Comparison of ENCODE assay signal across 23 mouse cellular contexts in genomic region chr14:34589185-34589713, GRCm38 (mm10). TPM values are rescaled to one million over a fixed set of nuclear protein-coding genes. Genes with fewer than 3 reads are reported as not detected.
DNase-seq lines count a peak whose midpoint lies in the region; ATAC-seq and TF ChIP-seq lines count a peak whose summit lies in the region.
"Had no signal": no experiment of that assay in that cellular context is flagged by ENCODE, and none has a peak within 500 bp of the region (broad histone marks: within the 10 kb centered on the region; RNA-seq: fewer than 3 reads in every experiment).

No protein-coding gene starts in this region.

- H3K4me1 ChIP-seq in heart, embryonic 16.5 days (ENCODE audit: control insufficient read depth, insufficient read depth, low read length), result peaks cover 49% of the 10 kb centered on the region
- H3K4me1 ChIP-seq in intestine, postnatal 0 days (replicated peaks; ENCODE audit: control insufficient read depth, insufficient read depth, low read length), result peaks cover 12% of the 10 kb centered on the region
- H3K4me1 ChIP-seq in hindbrain, embryonic 13.5 days (replicated peaks), result peaks cover 5% of the 10 kb centered on the region; the same call in 1 of the 2 replicates
- H3K4me1 ChIP-seq: embryonic facial prominence, embryonic 15.5 days had no signal

- H3K27me3 ChIP-seq in heart, embryonic 16.5 days (ENCODE audit: control insufficient read depth, insufficient read depth, low read length), result no peaks in the 10 kb centered on the region
- H3K27me3 ChIP-seq in intestine, postnatal 0 days (replicated peaks; ENCODE audit: control insufficient read depth, insufficient read depth, low read length), result no peaks in the 10 kb centered on the region
- H3K27me3 ChIP-seq in hindbrain, embryonic 13.5 days, result no peaks in the 10 kb centered on the region
- H3K27me3 ChIP-seq: embryonic facial prominence, embryonic 15.5 days had no signal

- WGBS in heart, embryonic 16.5 days, result 79% methylated on average over 8 of the region's 8 CpGs
- WGBS in intestine, postnatal 0 days, result 92% methylated on average over 8 of the region's 8 CpGs
- WGBS in hindbrain, embryonic 13.5 days, result 94% methylated on average over 8 of the region's 8 CpGs

- peak overlapping the region; percentile 54 for H3K4me2 ChIP-seq in heart, embryonic 16.5 days (ENCODE audit: low read depth, low read length)
- H3K4me2 ChIP-seq in intestine, postnatal 0 days (replicated peaks; ENCODE audit: low read depth), result no peak overlapping the region
- no peak overlapping the region for H3K4me2 ChIP-seq in hindbrain, embryonic 13.5 days
- H3K4me2 ChIP-seq: embryonic facial prominence, embryonic 15.5 days; liver, embryonic 11.5 days had no signal

- no peak overlapping the region for H3K4me3 ChIP-seq in heart, embryonic 16.5 days (ENCODE audit: low read length)
- no peak overlapping the region for H3K4me3 ChIP-seq in intestine, postnatal 0 days (ENCODE audit: low read depth, low read length)
- H3K4me3 ChIP-seq in hindbrain, embryonic 13.5 days, result no peak overlapping the region
- H3K4me3 ChIP-seq: embryonic facial prominence, embryonic 15.5 days; hindbrain, embryonic 10.5 days had no signal

- DNase-seq in gastrocnemius, adult 18-20 months (ENCODE audit: low spot score), result peak; percentile 84
- no peak for DNase-seq in gastrocnemius, postnatal 4 days (ENCODE audit: low spot score in 2 of 2)
- DNase-seq in gastrocnemius, postnatal 25 days, result peak; percentile 75
- DNase-seq in lung, adult 18-20 months, result no peak
- no peak for DNase-seq in spleen, adult 18-20 months
- DNase-seq: cerebellum, adult 9-11 months; embryo, embryonic 11 days; left cerebral cortex, postnatal 4 days; midbrain, embryonic 14.5 days; thymus, postnatal 4 days had no signal

- no peak for ATAC-seq in heart, embryonic 16.5 days (replicated peaks; ENCODE audit: extremely low read depth, insufficient read depth, low FRiP score)
- ATAC-seq in intestine, postnatal 0 days, result no peak
- no peak for ATAC-seq in hindbrain, embryonic 13.5 days (ENCODE audit: low FRiP score)
- ATAC-seq: CD4-positive, CD25-positive, alpha-beta regulatory T cell, adult 4 months had no signal

- no peaks in the 10 kb centered on the region for H3K9me3 ChIP-seq in heart, embryonic 16.5 days (replicated peaks; ENCODE audit: control insufficient read depth, low read length)
- no peaks in the 10 kb centered on the region for H3K9me3 ChIP-seq in intestine, postnatal 0 days (ENCODE audit: control insufficient read depth)
- no peaks in the 10 kb centered on the region for H3K9me3 ChIP-seq in hindbrain, embryonic 13.5 days
- H3K9me3 ChIP-seq: embryonic facial prominence, embryonic 15.5 days; G1E; hindbrain, embryonic 10.5 days had no signal

- H3K36me3 ChIP-seq in heart, embryonic 16.5 days (ENCODE audit: control insufficient read depth, insufficient read depth), result no peaks in the 10 kb centered on the region
- no peaks in the 10 kb centered on the region for H3K36me3 ChIP-seq in intestine, postnatal 0 days (ENCODE audit: control insufficient read depth, insufficient read depth)
- no peaks in the 10 kb centered on the region for H3K36me3 ChIP-seq in hindbrain, embryonic 13.5 days
- H3K36me3 ChIP-seq: embryonic facial prominence, embryonic 15.5 days; G1E; hindbrain, embryonic 10.5 days had no signal

- peak overlapping the region; percentile 61; the same call in 1 of the 2 replicates for H3K9ac ChIP-seq in heart, embryonic 16.5 days (ENCODE audit: low read length)
- H3K9ac ChIP-seq in intestine, postnatal 0 days (ENCODE audit: low read depth, low read length), result no peak overlapping the region
- H3K9ac ChIP-seq in hindbrain, embryonic 13.5 days, result no peak overlapping the region
- H3K9ac ChIP-seq: embryonic facial prominence, embryonic 15.5 days had no signal

- no peak for TF ChIP-seq CTCF in intestine, postnatal 0 days (IDR thresholded peaks at IDR 0.05; ENCODE audit: low read depth)

- peak overlapping the region; percentile 98 for H3K27ac ChIP-seq in heart, embryonic 16.5 days (ENCODE audit: low read length)
- H3K27ac ChIP-seq in intestine, postnatal 0 days (ENCODE audit: low read depth, low read length), result peak overlapping the region; percentile 90
- no peak overlapping the region for H3K27ac ChIP-seq in hindbrain, embryonic 13.5 days
- H3K27ac ChIP-seq: embryonic facial prominence, embryonic 15.5 days; hindbrain, embryonic 10.5 days had no signal

RNA-seq across cellular contexts. Expression of gene Ldb3, which starts 0.8 kb away (rescaled TPM):
- total RNA-seq in gastrocnemius, adult 18-20 months (2021), result 1,000 to 10,000 TPM; 2,008 to 2,153 TPM
- total RNA-seq in gastrocnemius, postnatal 4 days (2021), result 1,000 to 10,000 TPM; 1,045 to 1,064 TPM
- total RNA-seq in gastrocnemius, postnatal 25 days (2021), result 1,000 to 10,000 TPM; 2,264 to 2,912 TPM
- 356 and 369 TPM in 2 replicates for polyA plus RNA-seq in heart, embryonic 16.5 days (2015; fragmentation: Nextera tagmentation; extraction: Ambion mirVana)
- polyA plus RNA-seq in intestine, postnatal 0 days (2015; fragmentation: Nextera tagmentation; extraction: Ambion mirVana), result 15.2 and 16.2 TPM in 2 replicates
- polyA plus RNA-seq in hindbrain, embryonic 13.5 days (2015; fragmentation: Nextera tagmentation; extraction: Ambion mirVana), result 0.50 and 0.56 TPM in 2 replicates
- total RNA-seq: megakaryocyte, adult 5-6 weeks had no signal
- polyA plus RNA-seq: CD4-positive, CD25-positive, alpha-beta regulatory T cell, adult 4 months; forebrain, embryonic 11.5 days; G1E had no signal

RNA-seq across cellular contexts. Expression of gene Opn4, which starts 10.7 kb away (rescaled TPM):
- total RNA-seq in gastrocnemius, adult 18-20 months (2021), result not detected
- under 1 TPM; 0.13 to 0.20 TPM for total RNA-seq in gastrocnemius, postnatal 4 days (2021)
- total RNA-seq in gastrocnemius, postnatal 25 days (2021), result not detected
- polyA plus RNA-seq in heart, embryonic 16.5 days (2015; fragmentation: Nextera tagmentation; extraction: Ambion mirVana), result 6.8 and 8.5 TPM in 2 replicates
- polyA plus RNA-seq in intestine, postnatal 0 days (2015; fragmentation: Nextera tagmentation; extraction: Ambion mirVana), result 0.26 and 0.69 TPM in 2 replicates
- not detected in 2 replicates for polyA plus RNA-seq in hindbrain, embryonic 13.5 days (2015; fragmentation: Nextera tagmentation; extraction: Ambion mirVana)
- total RNA-seq: adrenal gland, adult 18-20 months; left cerebral cortex, adult 18-20 months; left cerebral cortex, postnatal 4 days; megakaryocyte, adult 5-6 weeks had no signal
- polyA plus RNA-seq: CD4-positive, CD25-positive, alpha-beta regulatory T cell, adult 4 months; G1E; hindbrain, embryonic 10.5 days; intestine, embryonic 14.5 days; liver, embryonic 11.5 days; midbrain, embryonic 14.5 days had no signal

Comparison
In these comparisons a context has a peak if more than half of its experiments do, and no peak if none do; other contexts are left out.
1. DNase-seq: peak in gastrocnemius, adult 18-20 months (single experiment) and gastrocnemius, postnatal 25 days (single experiment); none in gastrocnemius, postnatal 4 days (0 of 2), lung, adult 18-20 months (0 of 2) and spleen, adult 18-20 months (0 of 2).